Mouse (Mus musculus) spleen, postnatal 36 days (tissue): ENCODE results near the gene Pcyt2.
"Not testable (repeated sequence)": the region's sequence is repeated elsewhere in the genome, so short reads cannot be mapped to it uniquely, and the experiment has no call there.

ENCODE experiments used
- DNase-seq, 2 experiments: peaks; one replicate each; pipeline ENCODE4 v3.0.0; 2022; ENCODE audit warnings: low spot score in 2 of 2, mixed read lengths in 1 of 2

Gene Pcyt2

DNA sequence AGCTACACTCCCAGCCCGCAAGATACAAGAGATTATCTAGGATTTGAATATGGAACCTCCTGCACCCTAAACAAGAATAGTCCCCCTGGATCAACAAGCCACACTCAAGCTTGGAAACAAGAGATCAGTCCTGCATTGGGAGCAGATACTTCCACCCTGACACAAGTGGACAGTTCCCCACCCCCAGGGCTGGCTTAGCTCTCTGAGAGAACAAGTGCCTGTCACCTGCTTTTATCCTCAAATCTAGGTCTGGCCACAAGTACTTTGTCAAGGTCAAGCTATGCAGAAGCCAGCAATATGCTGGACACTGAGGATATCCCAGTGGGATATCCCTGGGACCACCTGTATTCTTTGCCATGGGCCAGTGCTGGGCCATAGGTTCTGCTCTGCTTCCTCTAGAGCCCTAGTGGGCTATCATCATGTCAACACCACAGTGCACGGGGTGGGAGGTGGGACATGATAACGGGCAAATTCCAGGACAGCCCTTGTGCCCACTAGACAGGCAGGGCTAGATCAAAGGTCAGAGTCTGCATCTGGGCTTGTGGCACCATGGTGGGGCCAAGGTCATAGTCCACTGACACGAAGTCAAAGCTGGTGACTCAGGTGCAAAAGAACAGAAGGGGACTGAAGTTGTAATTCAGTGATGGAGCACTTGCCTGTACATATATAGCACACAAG, 980 bp downstream of the Pcyt2 start:
- no peak for DNase-seq

- no peak for DNase-seq
Measured at GRCm38 (mm10) chr11:120615606-120616203, 2.0 kb downstream of the Pcyt2 start.

- no peak for DNase-seq
Measured at GRCm38 (mm10) chr11:120615167-120615566, 2.6 kb downstream of the Pcyt2 start.

DNA sequence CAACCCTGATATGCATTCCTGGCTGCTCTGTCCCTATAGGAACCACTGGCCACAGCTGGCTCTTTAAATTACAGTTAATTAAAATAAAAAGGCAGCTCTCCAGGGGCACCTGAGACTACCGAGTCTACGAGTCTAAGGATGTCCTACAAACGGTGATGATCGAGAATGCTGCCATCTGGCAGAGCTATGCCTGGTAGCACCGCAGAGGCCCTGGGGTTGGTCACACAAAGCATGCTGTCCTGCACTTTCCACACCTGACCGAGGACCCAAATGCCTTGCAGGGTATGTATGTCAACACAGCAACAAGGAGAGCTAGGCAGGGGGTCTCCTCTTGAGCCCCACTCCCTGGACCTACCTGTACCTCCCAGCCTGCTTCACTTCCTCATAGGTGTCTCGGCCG, 3.8 kb downstream of the Pcyt2 start:
- DNase-seq, result no peak

- DNase-seq, result no peak
Measured at GRCm38 (mm10) chr11:120613481-120613972, 4.2 kb downstream of the Pcyt2 start.

GRCm38 (mm10) chr11:120612763-120613162, 5.0 kb downstream of the Pcyt2 start:
- peak; percentile 62 to 68 for DNase-seq

- DNase-seq, result no peak
Measured at GRCm38 (mm10) chr11:120610477-120611046, 7.2 kb downstream of the Pcyt2 start.

DNA sequence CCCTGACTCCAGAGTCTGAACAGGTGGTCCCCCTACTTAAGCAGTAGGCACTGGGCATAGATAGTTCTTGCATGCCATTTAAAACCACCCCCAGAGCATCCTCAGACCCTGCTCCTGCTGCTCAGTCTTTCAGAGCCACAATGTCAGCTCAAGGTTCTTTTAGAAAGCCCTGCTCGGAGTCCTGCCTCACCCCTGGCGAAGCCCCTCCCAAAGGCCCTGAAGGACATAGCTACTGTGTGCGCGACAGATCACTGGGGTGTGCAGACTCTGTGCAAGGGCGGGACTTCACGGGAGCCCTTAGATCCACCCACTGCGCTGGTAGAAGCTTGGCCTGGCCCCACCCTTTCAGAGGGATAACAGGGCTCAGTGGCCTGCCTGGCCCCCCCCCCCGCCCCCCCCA, 8.5 kb downstream of the Pcyt2 start:
- DNase-seq, result no peak

GRCm38 (mm10) chr11:120608241-120609034, 9.3 kb downstream of the Pcyt2 start, which contains the start of gene Npb:
Gene Npb (plus strand): TSS chr11:120608477.
- DNase-seq, result no peak

- DNase-seq, result no peak
Measured at GRCm38 (mm10) chr11:120606764-120607163, 11.0 kb downstream of the Pcyt2 start.

- no peak for DNase-seq
Measured at GRCm38 (mm10) chr11:120605667-120606066, 12.1 kb downstream of the Pcyt2 start.

- DNase-seq, result no peak
Measured at GRCm38 (mm10) chr11:120603545-120603944, 14.2 kb downstream of the Pcyt2 start.

- DNase-seq, result no peak
Measured at GRCm38 (mm10) chr11:120600716-120601115, 17.0 kb downstream of the Pcyt2 start.

- DNase-seq, result no peak
Measured at GRCm38 (mm10) chr11:120598990-120599549, 18.7 kb downstream of the Pcyt2 start.

- peak; percentile 94 for DNase-seq
Measured at GRCm38 (mm10) chr11:120598283-120598989, 19.3 kb downstream of the Pcyt2 start, which contains the start of the genes Alyref and Anapc11. Gene Alyref (minus strand): TSS chr11:120598365. Gene Anapc11 (plus strand): TSS chr11:120598421.

GRCm38 (mm10) chr11:120597240-120598235, 20.2 kb downstream of the Pcyt2 start:
- peak in 1 of 2 experiments; percentile 24 for DNase-seq

DNA sequence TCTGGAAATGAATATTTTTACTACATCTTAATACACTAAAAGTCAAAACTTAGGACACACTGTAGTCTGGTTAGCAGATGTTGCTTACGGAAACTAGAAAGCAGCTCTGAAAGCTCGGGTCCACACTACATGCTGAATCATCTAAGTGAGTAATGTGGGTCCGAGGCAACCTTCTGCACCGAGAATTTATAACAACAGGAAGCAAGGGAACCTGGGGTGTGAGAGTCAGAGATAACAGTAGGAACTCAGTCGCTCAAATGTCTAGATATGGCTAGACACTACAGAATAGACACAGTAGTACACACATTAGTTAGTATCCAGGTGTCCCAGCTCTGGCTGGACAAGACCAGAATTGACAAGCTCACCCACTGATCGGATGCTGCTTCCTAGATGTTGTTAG, 29.2 kb downstream of the Pcyt2 start:
- DNase-seq, result no peak

- no peak for DNase-seq
Measured at GRCm38 (mm10) chr11:120583937-120584336, 33.8 kb downstream of the Pcyt2 start.

- not testable (repeated sequence) for DNase-seq
Measured at GRCm38 (mm10) chr11:120582982-120583293, 34.8 kb downstream of the Pcyt2 start.
